Mouse (Mus musculus): ENCODE measurements around the gene Ppp1r12a. TPM values are rescaled to one million over a fixed set of nuclear protein-coding genes. Genes with fewer than 3 reads are reported as not detected.

The Ppp1r12a gene
- polyA plus RNA-seq, 1 experiment from 2014 or later: 71.0 TPM

- Histone ChIP-seq H3K4me3 (ENCODE audit: low read depth, low read length) (no peak overlapping the region), H3K4me1 (ENCODE audit: control insufficient read depth, insufficient read depth, low read length) (no peaks in the 10 kb centered on the region), H3K9me3 (replicated peaks; ENCODE audit: control insufficient read depth, low read length, poor library complexity, severe bottlenecking) (no peaks in the 10 kb centered on the region), H3K9ac (ENCODE audit: low read depth, low read length) (no peak overlapping the region), H3K4me2 (ENCODE audit: low read length) (no peak overlapping the region), H3K27ac (ENCODE audit: low read length) (no peak overlapping the region), H3K27me3 (ENCODE audit: control insufficient read depth, insufficient read depth, low read depth, low read length) (no peaks in the 10 kb centered on the region), H3K36me3 (ENCODE audit: control insufficient read depth, insufficient read depth, low read length) (peaks cover 6% of the 10 kb centered on the region)
- 90% methylated on average over 4 of the region's 4 CpGs for WGBS
- no peak for ATAC-seq
These were observed 121.8 kb downstream of the Ppp1r12a start for GRCm38 (mm10) chr10:108283837-108284236.

DNA sequence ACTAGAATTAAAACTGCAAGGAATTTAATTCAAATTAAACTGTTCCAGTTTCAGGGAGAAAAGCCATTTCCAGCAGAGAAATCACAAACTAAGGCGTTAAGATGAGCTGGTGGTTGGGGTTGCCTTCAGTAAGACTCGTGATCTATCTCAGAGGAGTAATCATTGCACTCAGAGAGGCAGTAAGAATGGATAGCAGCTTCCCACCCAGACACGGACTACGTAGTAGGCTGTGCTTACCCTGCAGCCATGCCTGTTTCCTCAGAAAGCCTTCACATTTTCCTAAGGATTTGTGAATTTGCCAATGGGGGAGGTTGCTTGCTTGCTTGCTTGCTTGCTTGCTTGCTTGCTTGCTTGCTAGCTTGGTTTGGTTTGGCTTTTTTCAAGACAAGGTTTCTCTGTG is 122.5 kb downstream of the Ppp1r12a start:
- Histone ChIP-seq H3K4me3 (ENCODE audit: low read depth, low read length) (no peak overlapping the region), H3K9ac (ENCODE audit: low read depth, low read length) (no peak overlapping the region), H3K27me3 (ENCODE audit: control insufficient read depth, insufficient read depth, low read depth, low read length) (no peaks in the 10 kb centered on the region), H3K4me2 (ENCODE audit: low read length) (no peak overlapping the region), H3K9me3 (replicated peaks; ENCODE audit: control insufficient read depth, low read length, poor library complexity, severe bottlenecking) (no peaks in the 10 kb centered on the region), H3K4me1 (ENCODE audit: control insufficient read depth, insufficient read depth, low read length) (no peaks in the 10 kb centered on the region), H3K27ac (ENCODE audit: low read length) (no peak overlapping the region), H3K36me3 (ENCODE audit: control insufficient read depth, insufficient read depth, low read length) (peaks cover 6% of the 10 kb centered on the region)
- no peak for ATAC-seq
- 84% methylated on average over 4 of the region's 4 CpGs for WGBS

DNA sequence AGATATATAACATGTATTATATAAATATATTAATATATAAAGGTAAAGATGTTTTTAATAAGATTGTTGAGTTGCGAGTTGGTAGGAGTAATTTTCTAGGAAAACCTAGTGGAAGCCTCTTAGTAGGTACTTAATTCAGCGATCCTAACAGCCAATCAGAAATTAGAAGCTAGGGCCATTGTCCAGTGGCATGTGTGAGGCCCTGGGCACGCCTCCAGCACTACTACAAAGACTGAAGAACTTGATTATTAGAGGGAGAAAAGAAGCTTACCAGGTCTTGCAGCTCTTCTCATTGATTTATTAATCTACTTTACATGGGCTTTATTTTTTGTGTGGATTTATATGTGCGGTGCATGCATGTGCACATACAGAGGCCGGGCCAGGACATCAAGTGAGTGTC is 123.0 kb downstream of the Ppp1r12a start:
- Histone ChIP-seq H3K4me1 (ENCODE audit: control insufficient read depth, insufficient read depth, low read length) (no peaks in the 10 kb centered on the region), H3K36me3 (ENCODE audit: control insufficient read depth, insufficient read depth, low read length) (peaks cover 6% of the 10 kb centered on the region), H3K9me3 (replicated peaks; ENCODE audit: control insufficient read depth, low read length, poor library complexity, severe bottlenecking) (no peaks in the 10 kb centered on the region), H3K9ac (ENCODE audit: low read depth, low read length) (no peak overlapping the region), H3K4me2 (ENCODE audit: low read length) (no peak overlapping the region), H3K4me3 (ENCODE audit: low read depth, low read length) (no peak overlapping the region), H3K27me3 (ENCODE audit: control insufficient read depth, insufficient read depth, low read depth, low read length) (no peaks in the 10 kb centered on the region), H3K27ac (ENCODE audit: low read length) (no peak overlapping the region)
- WGBS: 69% methylated on average over 5 of the region's 5 CpGs
- ATAC-seq: no peak

GRCm38 (mm10) chr10:108286658-108287437 is 124.9 kb downstream of the Ppp1r12a start:
- WGBS: 66% methylated on average over 11 of the region's 11 CpGs
- H3K9ac ChIP-seq (ENCODE audit: low read depth, low read length): no peak overlapping the region

GRCm38 (mm10) chr10:108287438-108287801 is 125.4 kb downstream of the Ppp1r12a start:
- Histone ChIP-seq H3K27me3 (ENCODE audit: control insufficient read depth, insufficient read depth, low read depth, low read length) (no peaks in the 10 kb centered on the region), H3K4me2 (ENCODE audit: low read length) (no peak overlapping the region), H3K4me1 (ENCODE audit: control insufficient read depth, insufficient read depth, low read length) (no peaks in the 10 kb centered on the region), H3K9me3 (replicated peaks; ENCODE audit: control insufficient read depth, low read length, poor library complexity, severe bottlenecking) (no peaks in the 10 kb centered on the region), H3K9ac (ENCODE audit: low read depth, low read length) (no peak overlapping the region), H3K4me3 (ENCODE audit: low read depth, low read length) (no peak overlapping the region), H3K36me3 (ENCODE audit: control insufficient read depth, insufficient read depth, low read length) (no peaks in the 10 kb centered on the region), H3K27ac (ENCODE audit: low read length) (no peak overlapping the region)
- no peak for ATAC-seq
- 79% methylated on average over 4 of the region's 4 CpGs for WGBS

More at GRCm38 (mm10) chr10:108286658-108287437, 124.9 kb downstream of the Ppp1r12a start:
- Histone ChIP-seq H3K4me2 (ENCODE audit: low read length) (no peak overlapping the region), H3K9me3 (replicated peaks; ENCODE audit: control insufficient read depth, low read length, poor library complexity, severe bottlenecking) (no peaks in the 10 kb centered on the region), H3K36me3 (ENCODE audit: control insufficient read depth, insufficient read depth, low read length) (no peaks in the 10 kb centered on the region), H3K4me3 (ENCODE audit: low read depth, low read length) (no peak overlapping the region), H3K27ac (ENCODE audit: low read length) (no peak overlapping the region), H3K4me1 (ENCODE audit: control insufficient read depth, insufficient read depth, low read length) (no peaks in the 10 kb centered on the region), H3K27me3 (ENCODE audit: control insufficient read depth, insufficient read depth, low read depth, low read length) (no peaks in the 10 kb centered on the region)
- no peak for ATAC-seq

GRCm38 (mm10) chr10:108290046-108290445 is 128.1 kb downstream of the Ppp1r12a start:
- H3K27ac ChIP-seq (ENCODE audit: low read length): no peak overlapping the region
- H3K4me3 ChIP-seq (ENCODE audit: low read depth, low read length): no peak overlapping the region
- no peak overlapping the region for H3K4me2 ChIP-seq (ENCODE audit: low read length)
- WGBS: 95% methylated on average over 13 of the region's 13 CpGs
- H3K36me3 ChIP-seq (ENCODE audit: control insufficient read depth, insufficient read depth, low read length): no peaks in the 10 kb centered on the region
- ATAC-seq: no peak
- no peak overlapping the region for H3K9ac ChIP-seq (ENCODE audit: low read depth, low read length)
- H3K9me3 ChIP-seq (replicated peaks; ENCODE audit: control insufficient read depth, low read length, poor library complexity, severe bottlenecking): no peaks in the 10 kb centered on the region
- no peaks in the 10 kb centered on the region for H3K27me3 ChIP-seq (ENCODE audit: control insufficient read depth, insufficient read depth, low read depth, low read length)
- no peaks in the 10 kb centered on the region for H3K4me1 ChIP-seq (ENCODE audit: control insufficient read depth, insufficient read depth, low read length)

DNA sequence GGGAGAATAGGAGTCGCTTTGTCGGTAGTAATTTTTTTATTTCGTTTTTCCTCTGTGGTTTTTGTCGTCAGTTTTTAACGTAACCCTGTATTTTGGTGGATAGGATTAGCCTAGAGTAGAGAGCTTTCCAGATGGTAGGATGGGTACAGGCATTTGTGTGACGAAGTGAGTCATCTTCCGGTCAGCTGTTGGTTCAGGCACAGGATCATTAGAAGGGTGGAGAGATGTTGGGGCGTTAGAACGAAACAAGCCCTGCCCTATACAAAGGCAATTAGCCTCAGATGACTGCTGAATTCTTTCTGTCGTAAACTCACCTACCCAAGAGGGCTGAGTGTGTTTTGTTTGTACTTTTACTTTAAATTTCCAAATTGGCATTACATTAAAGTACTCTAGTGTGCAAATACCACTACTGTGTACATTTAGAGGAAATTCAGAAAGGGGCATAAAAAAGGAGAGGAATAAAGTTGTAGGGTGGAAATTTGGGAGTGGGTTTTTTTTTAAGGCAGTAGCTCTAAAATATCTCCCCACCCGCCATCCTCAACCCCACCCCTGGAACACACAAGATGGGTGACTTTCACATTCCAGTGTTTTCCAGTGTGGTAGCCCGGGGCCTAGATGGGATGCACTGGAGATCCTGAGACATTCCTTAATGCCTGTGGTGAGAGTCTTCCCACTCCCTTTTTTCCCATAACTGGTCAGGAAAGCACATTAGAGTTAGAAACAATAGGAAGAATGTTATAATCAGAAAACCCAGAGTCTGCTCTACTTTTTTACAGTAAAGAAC is 129.9 kb downstream of the Ppp1r12a start:
- Histone ChIP-seq H3K9me3 (replicated peaks; ENCODE audit: control insufficient read depth, low read length, poor library complexity, severe bottlenecking) (no peaks in the 10 kb centered on the region), H3K4me2 (ENCODE audit: low read length) (no peak overlapping the region), H3K36me3 (ENCODE audit: control insufficient read depth, insufficient read depth, low read length) (no peaks in the 10 kb centered on the region), H3K9ac (ENCODE audit: low read depth, low read length) (no peak overlapping the region), H3K4me3 (ENCODE audit: low read depth, low read length) (no peak overlapping the region), H3K27ac (ENCODE audit: low read length) (no peak overlapping the region), H3K4me1 (ENCODE audit: control insufficient read depth, insufficient read depth, low read length) (no peaks in the 10 kb centered on the region), H3K27me3 (ENCODE audit: control insufficient read depth, insufficient read depth, low read depth, low read length) (no peaks in the 10 kb centered on the region)
- no peak for ATAC-seq
- WGBS: 91% methylated on average over 12 of the region's 12 CpGs

- ATAC-seq: no peak
- Histone ChIP-seq H3K9ac (ENCODE audit: low read depth, low read length) (no peak overlapping the region), H3K36me3 (ENCODE audit: control insufficient read depth, insufficient read depth, low read length) (no peaks in the 10 kb centered on the region), H3K9me3 (replicated peaks; ENCODE audit: control insufficient read depth, low read length, poor library complexity, severe bottlenecking) (no peaks in the 10 kb centered on the region), H3K27me3 (ENCODE audit: control insufficient read depth, insufficient read depth, low read depth, low read length) (no peaks in the 10 kb centered on the region), H3K4me3 (ENCODE audit: low read depth, low read length) (no peak overlapping the region), H3K27ac (ENCODE audit: low read length) (no peak overlapping the region), H3K4me2 (ENCODE audit: low read length) (no peak overlapping the region), H3K4me1 (ENCODE audit: control insufficient read depth, insufficient read depth, low read length) (no peaks in the 10 kb centered on the region)
- WGBS: 85% methylated on average over 4 of the region's 4 CpGs
These were observed 130.7 kb downstream of the Ppp1r12a start for GRCm38 (mm10) chr10:108292651-108293050.

DNA sequence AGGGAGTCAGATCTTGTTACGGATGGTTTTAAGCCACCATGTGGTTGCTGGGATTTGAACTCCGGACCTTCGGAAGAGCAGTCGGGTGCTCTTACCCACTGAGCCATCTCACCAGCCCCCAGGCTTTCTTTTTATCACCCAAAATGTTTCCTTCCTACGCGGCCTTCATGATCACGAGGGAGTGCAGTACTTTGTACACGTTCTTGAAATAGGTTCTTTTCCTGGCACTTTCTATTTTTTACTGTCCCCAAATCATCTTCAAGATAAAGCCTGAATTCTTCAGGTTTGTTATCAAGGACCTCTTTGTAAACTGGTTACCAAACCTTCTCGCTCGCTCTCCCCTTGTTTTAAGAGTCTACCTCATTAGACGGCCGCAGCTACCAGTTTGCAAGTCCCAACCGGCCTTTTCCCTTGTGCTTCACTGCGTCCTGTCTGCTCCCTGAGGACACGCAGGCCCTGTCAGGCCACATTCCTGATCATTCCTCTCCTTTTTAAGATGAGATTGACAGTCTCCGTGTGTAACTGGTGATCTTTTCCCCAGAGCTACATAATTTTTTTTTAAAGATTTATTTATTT is 131.7 kb downstream of the Ppp1r12a start:
- Histone ChIP-seq H3K27ac (ENCODE audit: low read length) (no peak overlapping the region), H3K36me3 (ENCODE audit: control insufficient read depth, insufficient read depth, low read length) (no peaks in the 10 kb centered on the region), H3K9me3 (replicated peaks; ENCODE audit: control insufficient read depth, low read length, poor library complexity, severe bottlenecking) (no peaks in the 10 kb centered on the region), H3K4me1 (ENCODE audit: control insufficient read depth, insufficient read depth, low read length) (no peaks in the 10 kb centered on the region), H3K27me3 (ENCODE audit: control insufficient read depth, insufficient read depth, low read depth, low read length) (no peaks in the 10 kb centered on the region), H3K4me2 (ENCODE audit: low read length) (no peak overlapping the region), H3K9ac (ENCODE audit: low read depth, low read length) (no peak overlapping the region), H3K4me3 (ENCODE audit: low read depth, low read length) (no peak overlapping the region)
- no peak for ATAC-seq
- WGBS: 92% methylated on average over 16 of the region's 16 CpGs

Data from midbrain, embryonic 16.5 days (tissue).